Mouse (Mus musculus): ENCODE results near the gene Prss48.

DNA sequence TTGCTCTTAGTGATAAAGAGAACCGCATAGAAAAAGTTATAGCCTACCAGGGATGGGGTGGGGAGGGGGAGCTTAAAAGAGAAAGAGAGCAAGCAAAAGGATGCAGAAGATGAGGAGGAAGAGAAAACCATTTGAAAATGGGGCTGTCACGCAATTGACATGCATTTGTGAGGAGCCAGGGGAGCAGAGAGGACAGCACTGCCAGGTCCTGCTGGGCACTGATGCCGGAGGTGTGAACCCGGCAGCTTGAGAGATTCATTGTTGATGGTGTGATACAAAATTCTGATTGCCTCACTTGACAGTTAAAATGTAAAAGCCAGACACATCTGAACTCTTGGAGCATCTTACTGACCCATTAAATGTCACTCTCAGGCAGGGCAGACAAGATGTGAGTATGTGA lies 27.8 kb downstream of the Prss48 start:
- TF ChIP-seq REST (IDR thresholded peaks at IDR 0.05; ENCODE audit: insufficient read depth, insufficient read length) (no peak), POLR2A (IDR thresholded peaks at IDR 0.05; ENCODE audit: insufficient read length, low read depth) (no peak), MAX (IDR thresholded peaks at IDR 0.05; ENCODE audit: low read depth) (no peak), TCF12 (IDR thresholded peaks at IDR 0.05; ENCODE audit: insufficient read depth, poor library complexity, severe bottlenecking) (no peak), USF1 (IDR thresholded peaks at IDR 0.05; ENCODE audit: low read depth) (no peak), SRF (IDR thresholded peaks at IDR 0.05; ENCODE audit: control insufficient read depth, insufficient read length, low read depth) (no peak), MYOD1 (IDR thresholded peaks at IDR 0.05; ENCODE audit: control insufficient read depth in 1 of 3, insufficient read length in 2 of 3, low read depth in 2 of 3) (no peak), E2F4 (IDR thresholded peaks at IDR 0.05; ENCODE audit: insufficient read depth) (no peak), MYOG (IDR thresholded peaks at IDR 0.05; ENCODE audit: control insufficient read depth in 1 of 3, insufficient read depth in 1 of 3, insufficient read length in 2 of 3, low read depth in 2 of 3) (no peak), POLR2AphosphoS2 (IDR thresholded peaks at IDR 0.05; ENCODE audit: insufficient read length, low read depth) (no peak), CEBPB (IDR thresholded peaks at IDR 0.05; ENCODE audit: insufficient read depth, poor library complexity, severe bottlenecking) (no peak), TCF3 (IDR thresholded peaks at IDR 0.05; ENCODE audit: insufficient read length, low read depth) (no peak)

All from myocyte (in vitro differentiated cells).